Mouse (Mus musculus) MEL (cell line): ENCODE measurements around the gene Ldb1.
A peak's percentile ranks its signal among the peaks of the same experiment; 100 is the strongest.

Experiments
- BHLHE40 ChIP-seq: IDR thresholded peaks from 2 replicates; pipeline ENCODE4 v1.6.1; 2012; ENCODE audit warnings: low read depth, mild to moderate bottlenecking, inconsistent platforms, low read length, improper control_type of control experiment, borderline replicate concordance
- CHD1 ChIP-seq: IDR thresholded peaks from 2 replicates; pipeline ENCODE4 v1.6.1; 2012; ENCODE audit warnings: low read depth, mild to moderate bottlenecking, inconsistent platforms, low read length, improper control_type of control experiment
- CTCF ChIP-seq, 3 experiments: IDR thresholded peaks in 2 of 3; conservative IDR thresholded peaks in 1 of 3; 2 replicates each; pipeline ENCODE4 v1.5.1; 2011 to 2012; ENCODE audit warnings: low read length in 3 of 3, low read depth in 2 of 3, mild to moderate bottlenecking in 2 of 3, improper control_type of control experiment in 1 of 3, inconsistent platforms in 1 of 3, mixed read lengths in 1 of 3, moderate library complexity in 1 of 3; ENCODE audit not compliant: control insufficient read depth in 1 of 3, insufficient read depth in 1 of 3, poor library complexity in 1 of 3, severe bottlenecking in 1 of 3
- EP300 ChIP-seq, 2 experiments: IDR thresholded peaks; 2 replicates each; pipeline ENCODE4 v1.6.1; 2011; ENCODE audit warnings: improper control_type of control experiment in 2 of 2, low read length in 2 of 2, low read depth in 1 of 2, mild to moderate bottlenecking in 1 of 2
- GATA1 ChIP-seq: IDR thresholded peaks from 2 replicates; pipeline ENCODE4 v1.6.1; 2011; ENCODE audit warnings: low read depth, low read length, improper control_type of control experiment
- MAFK ChIP-seq: IDR thresholded peaks from 2 replicates; pipeline ENCODE4 v1.6.1; 2011; ENCODE audit warnings: low read depth, mild to moderate bottlenecking, low read length, improper control_type of control experiment, borderline replicate concordance
- POLR2A ChIP-seq, 2 experiments: IDR thresholded peaks; 2 replicates each; pipeline ENCODE4 v1.6.1; 2011 to 2012; ENCODE audit warnings: low read length in 2 of 2, mild to moderate bottlenecking in 2 of 2, control low read depth in 1 of 2, improper control_type of control experiment in 1 of 2, low read depth in 1 of 2, moderate library complexity in 1 of 2; ENCODE audit not compliant: control insufficient read depth in 1 of 2, insufficient read depth in 1 of 2, poor library complexity in 1 of 2
- POLR2AphosphoS2 ChIP-seq: IDR thresholded peaks from 2 replicates; pipeline ENCODE4 v1.6.1; 2011; ENCODE audit warnings: low read length, improper control_type of control experiment
- RAD21 ChIP-seq: IDR thresholded peaks from 2 replicates; pipeline ENCODE4 v1.6.1; 2011; ENCODE audit warnings: mild to moderate bottlenecking, low read depth, low read length, improper control_type of control experiment
- SMC3 ChIP-seq: IDR thresholded peaks from 2 replicates; pipeline ENCODE4 v1.6.1; 2011; ENCODE audit warnings: low read depth, low read length, improper control_type of control experiment
- TAL1 ChIP-seq: IDR thresholded peaks from 2 replicates; pipeline ENCODE4 v1.6.1; 2012; ENCODE audit warnings: mild to moderate bottlenecking, inconsistent platforms, low read length, moderate library complexity, mixed read lengths
- TBP ChIP-seq: IDR thresholded peaks from 2 replicates; pipeline ENCODE4 v1.8.0; 2011; ENCODE audit warnings: low read depth, low read length, improper control_type of control experiment
- ZMIZ1 ChIP-seq: IDR thresholded peaks from 2 replicates; pipeline ENCODE4 v1.6.1; 2012; ENCODE audit warnings: low read depth, mild to moderate bottlenecking, inconsistent platforms, low read length, improper control_type of control experiment, moderate library complexity
- ZNF384 ChIP-seq: IDR thresholded peaks from 2 replicates; pipeline ENCODE4 v1.6.1; 2012; ENCODE audit warnings: low read depth, mild to moderate bottlenecking, inconsistent platforms, low read length, improper control_type of control experiment

DNA sequence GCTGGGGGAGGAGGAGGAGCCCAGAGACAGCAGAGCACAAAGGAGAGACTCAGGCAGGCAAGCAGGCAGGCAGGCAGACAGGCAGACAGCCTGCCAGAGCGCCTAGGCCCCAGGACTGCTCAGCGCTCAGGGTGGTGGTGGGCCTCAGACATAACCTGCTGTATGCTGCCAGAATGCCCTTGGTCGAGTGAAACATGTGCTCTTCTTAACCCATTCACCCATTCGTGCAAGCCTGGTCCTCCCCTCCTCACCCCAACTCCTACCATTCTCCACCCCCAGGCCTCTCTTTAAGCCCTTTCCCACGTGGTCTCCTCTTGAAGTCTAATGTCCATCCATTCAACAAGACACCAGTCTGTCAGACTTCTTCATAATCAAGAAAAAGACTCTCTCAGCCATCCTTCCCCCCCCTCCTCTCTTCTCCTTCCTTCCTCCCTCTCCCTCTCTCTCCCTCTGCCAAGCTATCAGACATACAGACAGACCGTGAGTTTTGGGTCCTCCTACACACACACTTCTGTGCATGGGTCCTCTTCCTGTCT, 2.5 kb downstream of the Ldb1 start:
- TF ChIP-seq CTCF (IDR thresholded peaks at IDR 0.05 in 2 of 3, conservative IDR thresholded peaks at IDR 0.05 in 1 of 3; ENCODE audit: control insufficient read depth in 1 of 3, insufficient read depth in 1 of 3, low read depth in 2 of 3, low read length in 3 of 3, poor library complexity in 1 of 3, severe bottlenecking in 1 of 3) (no peak), RAD21 (no peak), GATA1 (no peak), BHLHE40 (no peak), SMC3 (no peak), EP300 (IDR thresholded peaks at IDR 0.05; ENCODE audit: low read depth in 1 of 2, low read length in 2 of 2) (peak in 1 of 2 experiments; percentile 48; a peak in 2 of 4 replicates), TBP (peak; percentile 66; the same call in 1 of the 2 replicates), POLR2AphosphoS2 (no peak), ZMIZ1 (no peak), MAFK (no peak), TAL1 (no peak), POLR2A (IDR thresholded peaks at IDR 0.05; ENCODE audit: control insufficient read depth in 1 of 2, insufficient read depth in 1 of 2, low read depth in 1 of 2, low read length in 2 of 2, poor library complexity in 1 of 2) (peak; percentile 30 to 66; a peak in 2 of 4 replicates), ZNF384 (no peak), CHD1 (no peak)
